ENCODE assay signal across 9 mouse cellular contexts in the genomic region with DNA sequence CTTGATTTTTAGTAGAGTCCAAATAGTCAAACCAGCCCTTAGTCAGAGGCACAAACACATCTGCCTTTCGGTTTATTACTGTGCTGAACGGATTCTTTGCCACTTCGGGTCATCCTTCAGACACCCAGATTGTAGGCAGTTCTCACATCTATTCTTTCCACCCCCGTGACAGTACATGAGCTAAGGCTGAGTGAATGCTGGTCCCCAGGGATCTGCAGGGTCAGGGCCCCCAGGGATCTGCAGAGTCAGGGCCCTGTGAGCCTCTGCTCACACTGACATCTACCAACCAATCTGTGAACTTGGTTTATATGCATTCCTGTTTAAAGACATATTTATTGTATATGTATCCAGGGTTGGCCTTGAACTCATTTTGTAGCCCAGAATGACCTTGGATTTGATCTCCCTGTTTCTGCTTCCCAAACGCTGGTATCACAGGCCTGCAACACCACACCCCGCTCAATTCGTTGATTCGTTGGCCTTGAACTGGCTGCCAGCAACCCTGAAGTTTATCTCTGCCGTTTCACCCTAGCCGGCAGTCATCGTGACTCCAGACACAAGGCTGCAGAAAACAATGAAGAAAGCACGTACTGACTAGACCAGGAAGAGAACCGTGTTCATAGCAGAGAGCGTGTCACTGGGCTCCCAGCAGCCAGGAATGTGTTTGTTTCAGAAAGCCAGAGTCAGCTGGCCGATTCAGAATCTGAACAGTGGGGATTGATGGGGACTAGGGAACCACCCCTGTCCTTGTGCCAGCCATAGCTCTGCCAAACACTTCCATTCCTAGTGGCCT. TPM values are rescaled to one million over a fixed set of nuclear protein-coding genes. Genes with fewer than 3 reads are reported as not detected.
A peak's percentile ranks its signal among the peaks of the same experiment; 100 is the strongest.
DNase-seq lines count a peak whose midpoint lies in the region; ATAC-seq lines count a peak whose summit lies in the region.
"Had no signal": no experiment of that assay in that cellular context is flagged by ENCODE, and none has a peak within 500 bp of the region (broad histone marks: within the 10 kb centered on the region; RNA-seq: fewer than 3 reads in every experiment).

No protein-coding gene starts in this region.

- H3K36me3 ChIP-seq in hindbrain, embryonic 13.5 days, result no peaks in the 10 kb centered on the region
- H3K36me3 ChIP-seq in hindbrain, embryonic 12.5 days, result no peaks in the 10 kb centered on the region

- ATAC-seq in hindbrain, embryonic 13.5 days (ENCODE audit: low FRiP score), result peak; percentile 43; the same call in 1 of the 2 replicates
- no peak for ATAC-seq in hindbrain, embryonic 12.5 days (ENCODE audit: low FRiP score)
- 0 out of 2 replicates have a peak, but pooled peaks have one; percentile 23 for ATAC-seq in common myeloid progenitor, adult 5-6 weeks (replicated peaks; ENCODE audit: low read depth, poor library complexity, severe bottlenecking)
- ATAC-seq in monocyte, adult 5-6 weeks (replicated peaks; ENCODE audit: insufficient number of reproducible peaks, low FRiP score, low TSS enrichment, poor library complexity, severe bottlenecking), result no peak
- no peak for ATAC-seq in inflammation-experienced regulatory T-cells, adult 6 months
- ATAC-seq in CD4-positive, CD25-positive, alpha-beta regulatory T cell, adult 4 months, result no peak

- H3K27ac ChIP-seq in hindbrain, embryonic 13.5 days, result no peak overlapping the region; the same call in 1 of the 2 replicates
- no peak overlapping the region for H3K27ac ChIP-seq in hindbrain, embryonic 12.5 days

- H3K9me3 ChIP-seq in hindbrain, embryonic 13.5 days, result no peaks in the 10 kb centered on the region
- H3K9me3 ChIP-seq in hindbrain, embryonic 12.5 days (replicated peaks), result no peaks in the 10 kb centered on the region

- WGBS in hindbrain, embryonic 13.5 days, result 72% methylated on average over 15 of the region's 15 CpGs
- WGBS in hindbrain, embryonic 12.5 days, result 76% methylated on average over 15 of the region's 15 CpGs

- H3K4me2 ChIP-seq in hindbrain, embryonic 13.5 days, result no peak overlapping the region
- H3K4me2 ChIP-seq in hindbrain, embryonic 12.5 days (replicated peaks), result no peak overlapping the region

- H3K9ac ChIP-seq in hindbrain, embryonic 13.5 days, result no peak overlapping the region
- no peak overlapping the region for H3K9ac ChIP-seq in hindbrain, embryonic 12.5 days

- intact Hi-C loops in heart, postnatal 25 days (cut with DNase I), result no loop called here

- H3K4me1 ChIP-seq in hindbrain, embryonic 13.5 days (replicated peaks), result 0 out of 2 replicates have a peak, but pooled peaks cover 4% of the 10 kb centered on the region
- no peaks in the 10 kb centered on the region for H3K4me1 ChIP-seq in hindbrain, embryonic 12.5 days

- no peaks in the 10 kb centered on the region for H3K27me3 ChIP-seq in hindbrain, embryonic 13.5 days
- no peaks in the 10 kb centered on the region for H3K27me3 ChIP-seq in hindbrain, embryonic 12.5 days

- DNase-seq in heart, postnatal 25 days (ENCODE audit: low spot score), result peak; percentile 32
- DNase-seq in lung, postnatal 4 days, result peak; percentile 17 to 33

- H3K4me3 ChIP-seq in hindbrain, embryonic 13.5 days, result no peak overlapping the region
- H3K4me3 ChIP-seq in hindbrain, embryonic 12.5 days, result no peak overlapping the region

RNA-seq across cellular contexts. Expression of gene Smco2, which starts 3.7 kb away (rescaled TPM):
- polyA plus RNA-seq in hindbrain, embryonic 13.5 days (2015; fragmentation: Nextera tagmentation; extraction: Ambion mirVana), result not detected in 2 replicates
- polyA plus RNA-seq in hindbrain, embryonic 12.5 days (2016; fragmentation: Nextera tagmentation; extraction: Ambion mirVana), result not detected in 2 replicates
- total RNA-seq in common myeloid progenitor, adult 5-6 weeks (2017), result not detected in 2 replicates
- 1 to 10 TPM; 2.3 TPM for total RNA-seq in heart, postnatal 25 days (2021)
- not detected in 3 replicates for total RNA-seq in monocyte, adult 5-6 weeks (2017)
- polyA plus RNA-seq in inflammation-experienced regulatory T-cells, adult 6 months (2017; shearing (Covaris generic)), result not detected
- not detected for polyA plus RNA-seq in CD4-positive, CD25-positive, alpha-beta regulatory T cell, adult 4 months (2017; shearing (Covaris generic))
- total RNA-seq: gastrocnemius, postnatal 4 days had no signal

RNA-seq across cellular contexts. Expression of gene Ppfibp1, which starts 42.1 kb away (rescaled TPM):
- 14.7 and 16.9 TPM in 2 replicates for polyA plus RNA-seq in hindbrain, embryonic 13.5 days (2015; fragmentation: Nextera tagmentation; extraction: Ambion mirVana)
- polyA plus RNA-seq in hindbrain, embryonic 12.5 days (2016; fragmentation: Nextera tagmentation; extraction: Ambion mirVana), result 38.6 and 45.6 TPM in 2 replicates
- total RNA-seq in common myeloid progenitor, adult 5-6 weeks (2017), result 12.2 and 14.4 TPM in 2 replicates
- 100 to 1,000 TPM in 1 of 2 experiments, 10 to 100 TPM in 1; 82.4 to 107 TPM for total RNA-seq in heart, postnatal 25 days (2021)
- 13.7 to 26.2 TPM (median 22.5 TPM) in 3 replicates for total RNA-seq in monocyte, adult 5-6 weeks (2017)
- 10 to 100 TPM in 1 of 3 experiments, 1 to 10 TPM in 2; 7.7 to 14.1 (median 8.8) TPM for polyA plus RNA-seq in inflammation-experienced regulatory T-cells, adult 6 months (2017; shearing (Covaris generic))
- polyA plus RNA-seq in CD4-positive, CD25-positive, alpha-beta regulatory T cell, adult 4 months (2017; shearing (Covaris generic)), result 10 to 100 TPM in 1 of 2 experiments, 1 to 10 TPM in 1; 5.8 to 10.1 TPM

RNA-seq across cellular contexts. Expression of gene Arntl2, which starts 50.3 kb away (rescaled TPM):
- polyA plus RNA-seq in hindbrain, embryonic 13.5 days (2015; fragmentation: Nextera tagmentation; extraction: Ambion mirVana), result 2.1 and 3.4 TPM in 2 replicates
- 2.2 and 3.0 TPM in 2 replicates for polyA plus RNA-seq in hindbrain, embryonic 12.5 days (2016; fragmentation: Nextera tagmentation; extraction: Ambion mirVana)
- total RNA-seq in common myeloid progenitor, adult 5-6 weeks (2017), result not detected in 2 replicates
- 1 to 10 TPM in 1 of 2 experiments, under 1 TPM in 1; 0.78 to 1.6 TPM for total RNA-seq in heart, postnatal 25 days (2021)
- 0.64 to 1.6 TPM (median 1.4 TPM) in 3 replicates for total RNA-seq in monocyte, adult 5-6 weeks (2017)
- 1 to 10 TPM; 4.0 to 8.0 (median 7.9) TPM for polyA plus RNA-seq in inflammation-experienced regulatory T-cells, adult 6 months (2017; shearing (Covaris generic))
- 1 to 10 TPM; 1.3 to 1.7 TPM for polyA plus RNA-seq in CD4-positive, CD25-positive, alpha-beta regulatory T cell, adult 4 months (2017; shearing (Covaris generic))

Comparison
In these comparisons a context has a peak if more than half of its experiments do, and no peak if none do; other contexts are left out.
1. ATAC-seq: peak in hindbrain, embryonic 13.5 days (single experiment) and common myeloid progenitor, adult 5-6 weeks (single experiment); none in hindbrain, embryonic 12.5 days (single experiment), monocyte, adult 5-6 weeks (single experiment), inflammation-experienced regulatory T-cells, adult 6 months (single experiment) and CD4-positive, CD25-positive, alpha-beta regulatory T cell, adult 4 months (single experiment).